In genomic region chr10:78158041-78158440, GRCm38 (mm10) we compare ENCODE assay signal across 20 mouse cellular contexts. TPM values are rescaled to one million over a fixed set of nuclear protein-coding genes. Genes with fewer than 3 reads are reported as not detected.
DNase-seq lines count a peak whose midpoint lies in the region; ATAC-seq and TF ChIP-seq lines count a peak whose summit lies in the region.
"Had no signal": no experiment of that assay in that cellular context is flagged by ENCODE, and none has a peak within 500 bp of the region (broad histone marks: within the 10 kb centered on the region; RNA-seq: fewer than 3 reads in every experiment).

No protein-coding gene starts in this region.

- WGBS in kidney, embryonic 14.5 days = 81% methylated on average over 15 of the region's 15 CpGs
- 94% methylated on average over 15 of the region's 15 CpGs for WGBS in thymus, adult 2 months

- no peak overlapping the region for H3K9ac ChIP-seq in kidney, embryonic 14.5 days (ENCODE audit: low read depth, low read length)
- H3K9ac ChIP-seq: hindbrain, embryonic 13.5 days; limb, embryonic 13.5 days; liver, postnatal 0 days; stomach, embryonic 15.5 days had no signal

- H3K4me1 ChIP-seq in kidney, embryonic 14.5 days (ENCODE audit: control insufficient read depth, insufficient read depth, low read length) = peaks cover 8% of the 10 kb centered on the region
- peaks cover 26% of the 10 kb centered on the region for H3K4me1 ChIP-seq in thymus, adult 2 months (replicated peaks; ENCODE audit: control insufficient read depth, insufficient read depth, low read length)

- TF ChIP-seq CTCF in thymus, adult 2 months (IDR thresholded peaks at IDR 0.05; ENCODE audit: borderline replicate concordance, control insufficient read depth, extremely low read depth, insufficient read depth, low read length, poor library complexity) = no peak

- no peak for TF ChIP-seq POLR2A in thymus, adult 2 months (IDR thresholded peaks at IDR 0.05; ENCODE audit: control insufficient read depth, extremely low read depth, insufficient read depth, low read length, poor library complexity)

- H3K27me3 ChIP-seq in kidney, embryonic 14.5 days (ENCODE audit: control insufficient read depth, insufficient read depth, low read length) = no peaks in the 10 kb centered on the region
- no peaks in the 10 kb centered on the region for H3K27me3 ChIP-seq in thymus, adult 2 months (ENCODE audit: control insufficient read depth, insufficient read depth, low read length)
- H3K27me3 ChIP-seq: hindbrain, embryonic 13.5 days; limb, embryonic 13.5 days; stomach, embryonic 15.5 days had no signal

- peak; percentile 62 for DNase-seq in kidney, adult 9 months
- no peak for DNase-seq in thymus, adult 2 months
- no peak for DNase-seq in thymus, postnatal 36 days
- DNase-seq in adrenal gland, postnatal 36 days = peak; percentile 60 to 73
- peak; percentile 80 for DNase-seq in yolk sac, embryonic 10.5 days (ENCODE audit: low spot score)
- no peak for DNase-seq in gastrocnemius, postnatal 25 days
- DNase-seq in ovary, postnatal 10 days (ENCODE audit: low spot score) = no peak
- DNase-seq: cerebellum, adult 9-10 months; embryo, embryonic 11 days; heart, adult 2 months; liver, postnatal 0 days; thymus, postnatal 14 days had no signal

- H3K36me3 ChIP-seq in kidney, embryonic 14.5 days (ENCODE audit: control insufficient read depth, insufficient read depth, low read length) = no peaks in the 10 kb centered on the region; the same call in 1 of the 2 replicates
- no peaks in the 10 kb centered on the region for H3K36me3 ChIP-seq in thymus, adult 2 months (ENCODE audit: control insufficient read depth, insufficient read depth, low read length)

- no peak overlapping the region for H3K4me3 ChIP-seq in kidney, embryonic 14.5 days (ENCODE audit: low read length)
- no peak overlapping the region for H3K4me3 ChIP-seq in thymus, adult 2 months (ENCODE audit: control insufficient read depth, insufficient read depth, low read length)
- H3K4me3 ChIP-seq: erythroblast, embryonic 14.5 days; heart, adult 2 months; hindbrain, embryonic 13.5 days; limb, embryonic 13.5 days; stomach, embryonic 15.5 days had no signal

- no peak overlapping the region for H3K4me2 ChIP-seq in kidney, embryonic 14.5 days (replicated peaks; ENCODE audit: low read depth, low read length)
- H3K4me2 ChIP-seq: hindbrain, embryonic 13.5 days; limb, embryonic 13.5 days; midbrain, embryonic 11.5 days; stomach, embryonic 15.5 days had no signal

- no peaks in the 10 kb centered on the region for H3K9me3 ChIP-seq in kidney, embryonic 14.5 days (ENCODE audit: control insufficient read depth, low read length)
- H3K9me3 ChIP-seq: hindbrain, embryonic 13.5 days; limb, embryonic 13.5 days; stomach, embryonic 15.5 days had no signal

- ATAC-seq in kidney, embryonic 14.5 days (ENCODE audit: low FRiP score, low TSS enrichment) = no peak
- ATAC-seq: forebrain, embryonic 16.5 days; liver, postnatal 0 days had no signal

- no peak overlapping the region for H3K27ac ChIP-seq in kidney, embryonic 14.5 days (ENCODE audit: low read depth, low read length)
- peak overlapping the region; percentile 26; the same call in 1 of the 2 replicates for H3K27ac ChIP-seq in thymus, adult 2 months (ENCODE audit: control insufficient read depth, insufficient read depth, low read length)
- H3K27ac ChIP-seq: heart, adult 2 months; hindbrain, embryonic 13.5 days; kidney, postnatal 0 days; limb, embryonic 13.5 days; stomach, embryonic 15.5 days had no signal

RNA-seq across cellular contexts. Expression of gene D10Jhu81e, which starts 11.5 kb away (rescaled TPM):
- polyA plus RNA-seq in kidney, embryonic 14.5 days (2014; fragmentation: Nextera tagmentation; extraction: Ambion mirVana) = 16.3 and 85.4 TPM in 2 replicates
- polyA plus RNA-seq in thymus, adult 2 months (2012; rRNA removed) = 148 and 156 TPM in 2 replicates
- total RNA-seq in adrenal gland, postnatal 36 days (2021) = 100 to 1,000 TPM; 221 to 288 TPM
- 100 to 1,000 TPM; 225 to 235 TPM for total RNA-seq in gastrocnemius, postnatal 25 days (2021)

RNA-seq across cellular contexts. Expression of gene Pwp2, which starts 26.9 kb away (rescaled TPM):
- 10.4 and 19.9 TPM in 2 replicates for polyA plus RNA-seq in kidney, embryonic 14.5 days (2014; fragmentation: Nextera tagmentation; extraction: Ambion mirVana)
- 16.4 and 17.1 TPM in 2 replicates for polyA plus RNA-seq in thymus, adult 2 months (2012; rRNA removed)
- total RNA-seq in adrenal gland, postnatal 36 days (2021) = 10 to 100 TPM; 17.9 to 22.8 TPM
- total RNA-seq in gastrocnemius, postnatal 25 days (2021) = 1 to 10 TPM; 7.6 to 8.3 TPM

Comparison
In these comparisons a context has a peak if more than half of its experiments do, and no peak if none do; other contexts are left out.
1. DNase-seq: peak in kidney, adult 9 months (single experiment), adrenal gland, postnatal 36 days (2 of 2) and yolk sac, embryonic 10.5 days (single experiment); none in thymus, adult 2 months (single experiment), thymus, postnatal 36 days (0 of 2), gastrocnemius, postnatal 25 days (single experiment) and ovary, postnatal 10 days (single experiment).